8 mouse cellular contexts compared by ENCODE assay signal in genomic region chr17:56183658-56184103, GRCm38 (mm10). TPM values are rescaled to one million over a fixed set of nuclear protein-coding genes. Genes with fewer than 3 reads are reported as not detected.
DNase-seq lines count a peak whose midpoint lies in the region; ATAC-seq lines count a peak whose summit lies in the region.

Mydgf (minus strand) TSS chr17:56183920.

- WGBS in heart, embryonic 10.5 days: under 1% methylated on average over 47 of the region's 47 CpGs
- WGBS in kidney, embryonic 15.5 days: under 1% methylated on average over 47 of the region's 47 CpGs

- peak within 1 kb of the TSS; percentile 90 for H3K27ac ChIP-seq in heart, embryonic 10.5 days
- peak within 1 kb of the TSS; percentile 85 for H3K27ac ChIP-seq in kidney, embryonic 15.5 days

- H3K9ac ChIP-seq in kidney, embryonic 15.5 days: peak within 1 kb of the TSS; percentile 75

- H3K4me3 ChIP-seq in heart, embryonic 10.5 days: peak within 1 kb of the TSS; percentile 91
- peak within 1 kb of the TSS; percentile 67 for H3K4me3 ChIP-seq in kidney, embryonic 15.5 days (replicated peaks)

- DNase-seq in B cell, adult 2 months: peak; percentile 96
- peak; percentile 97 for DNase-seq in brain, adult 2 months (ENCODE audit: low read depth, low spot score)
- peak; percentile 98 for DNase-seq in heart, embryonic 10.5 days (ENCODE audit: low spot score)
- DNase-seq in liver: peak; percentile 95
- peak; percentile 93 to 97 for DNase-seq in spleen, postnatal 4 days (ENCODE audit: low spot score in 2 of 2)

- peaks cover 63% of the 10 kb centered on the region for H3K36me3 ChIP-seq in heart, embryonic 10.5 days
- peaks cover 58% of the 10 kb centered on the region for H3K36me3 ChIP-seq in kidney, embryonic 15.5 days

- H3K4me1 ChIP-seq in heart, embryonic 10.5 days: peaks cover 26% of the 10 kb centered on the region
- peaks cover 35% of the 10 kb centered on the region for H3K4me1 ChIP-seq in kidney, embryonic 15.5 days

- peak within 1 kb of the TSS; percentile 76 for H3K4me2 ChIP-seq in kidney, embryonic 15.5 days

- H3K9me3 ChIP-seq in heart, embryonic 10.5 days: no peaks in the 10 kb centered on the region
- no peaks in the 10 kb centered on the region for H3K9me3 ChIP-seq in kidney, embryonic 15.5 days (replicated peaks)

- peak; percentile 98 for ATAC-seq in erythroblast, adult 5-6 weeks (replicated peaks; ENCODE audit: low FRiP score, poor library complexity, severe bottlenecking)
- peak; percentile 87 for ATAC-seq in kidney, embryonic 15.5 days (replicated peaks; ENCODE audit: low FRiP score)
- ATAC-seq in monocyte, adult 5-6 weeks (replicated peaks; ENCODE audit: insufficient number of reproducible peaks, low FRiP score, low TSS enrichment, poor library complexity, severe bottlenecking): peak; percentile 92

- no peaks in the 10 kb centered on the region for H3K27me3 ChIP-seq in heart, embryonic 10.5 days (ENCODE audit: insufficient read depth, poor library complexity, severe bottlenecking)
- H3K27me3 ChIP-seq in kidney, embryonic 15.5 days: no peaks in the 10 kb centered on the region

RNA-seq across cellular contexts. Expression of gene Mydgf, which starts in this region (rescaled TPM):
- total RNA-seq in erythroblast, adult 5-6 weeks (2015; ENCODE audit: low replicate concordance): 7.9 and 20.5 TPM in 2 replicates
- 12.0 and 14.9 TPM in 2 replicates for total RNA-seq in erythroblast, adult 5-6 weeks (2017; ENCODE audit: low replicate concordance)
- polyA plus RNA-seq in heart, embryonic 10.5 days (2016; fragmentation: Nextera tagmentation; extraction: Ambion mirVana): 94.2 and 106 TPM in 2 replicates
- 90.7 and 96.4 TPM in 2 replicates for polyA plus RNA-seq in kidney, embryonic 15.5 days (2015; fragmentation: Nextera tagmentation; extraction: Ambion mirVana)
- 25.0 to 31.5 TPM (median 30.6 TPM) in 3 replicates for total RNA-seq in monocyte, adult 5-6 weeks (2017)

Comparison
In these comparisons a context has a peak if more than half of its experiments do, and no peak if none do; other contexts are left out.
1. Peak in every context shown above with its lines: DNase-seq, ATAC-seq, H3K4me3 ChIP-seq and H3K27ac ChIP-seq.